Mouse (Mus musculus): ENCODE results near the gene Sirpa. TPM values are rescaled to one million over a fixed set of nuclear protein-coding genes. Genes with fewer than 3 reads are reported as not detected.

The Sirpa gene
- total and polyA plus RNA-seq, 3 experiments = 20.4 to 30.6 (median 27.1) TPM

DNA sequence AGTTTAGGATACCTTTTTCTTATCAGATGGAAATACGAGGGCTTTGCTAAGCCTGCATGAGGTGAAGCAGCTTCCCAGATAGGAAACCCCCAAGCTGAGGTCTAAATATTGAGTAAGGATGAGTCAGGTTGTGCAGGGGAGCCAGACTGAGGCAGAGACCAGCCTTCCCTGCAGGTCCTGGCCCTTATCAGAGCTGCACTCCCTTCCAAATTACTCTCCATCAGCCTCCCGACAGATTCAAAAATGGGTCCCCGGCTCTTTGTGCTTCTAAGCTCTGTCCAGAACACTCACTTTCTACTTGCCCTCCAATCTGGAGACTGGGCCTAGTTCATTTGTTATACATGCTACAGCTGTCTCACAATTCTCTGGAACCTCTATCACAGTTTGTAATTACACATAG, 41.3 kb downstream of the Sirpa start:
- H3K27ac ChIP-seq (ENCODE audit: insufficient read depth, low read depth) = no peak overlapping the region
- in situ Hi-C loops (cut with MboI; ENCODE audit: low pct_ligation_motif_present, low pct_unique_long_range_greater_than_20kb, low sequenced_read_pairs) = no loop called here
- no peak overlapping the region for H3K4me2 ChIP-seq (ENCODE audit: insufficient read depth, low read depth, poor library complexity, severe bottlenecking)
- H3K4me1 ChIP-seq (ENCODE audit: control insufficient read depth in 1 of 2, insufficient read depth in 2 of 2) = peaks cover 7 to 18% of the 10 kb centered on the region in 2 experiments
- DNase-seq (ENCODE audit: extremely low read depth) = no peak
- H3K9ac ChIP-seq (ENCODE audit: insufficient read depth, low read depth) = no peak overlapping the region
- no peak for TF ChIP-seq IRF4 (IDR thresholded peaks at IDR 0.05; ENCODE audit: low read depth, low read length)
- no peak for TF ChIP-seq JUN (IDR thresholded peaks at IDR 0.05; ENCODE audit: insufficient read depth, low read depth, low read length)
- TF ChIP-seq KAT2A (IDR thresholded peaks at IDR 0.05; ENCODE audit: insufficient replicate concordance, low read length) = no peak
- no peak for TF ChIP-seq ETS1 (conservative IDR thresholded peaks at IDR 0.05; ENCODE audit: low read depth, low read length)
- TF ChIP-seq NRF1 (IDR thresholded peaks at IDR 0.05; ENCODE audit: low read depth, low read length) = no peak
- no peak for TF ChIP-seq NELFE (IDR thresholded peaks at IDR 0.05; ENCODE audit: low read depth, low read length)
- no peak for TF ChIP-seq POLR2A (IDR thresholded peaks at IDR 0.05; ENCODE audit: low read depth, low read length)
- TF ChIP-seq SMC3 (IDR thresholded peaks at IDR 0.05; ENCODE audit: low read depth, low read length) = no peak
- no peak for TF ChIP-seq MYC (IDR thresholded peaks at IDR 0.05; ENCODE audit: low read depth, low read length)
- TF ChIP-seq POLR2AphosphoS2 (IDR thresholded peaks at IDR 0.05; ENCODE audit: low read depth, low read length) = no peak
- no peak for TF ChIP-seq CHD1 (IDR thresholded peaks at IDR 0.05; ENCODE audit: low read depth, low read length)
- no peak for TF ChIP-seq MAZ (IDR thresholded peaks at IDR 0.05; ENCODE audit: low read depth, low read length)
- TF ChIP-seq ZNF384 (IDR thresholded peaks at IDR 0.05; ENCODE audit: low read depth, low read length) = no peak
- H3K36me3 ChIP-seq (replicated peaks in 1 of 2; ENCODE audit: control insufficient read depth in 1 of 2, insufficient read depth in 1 of 2, low read length in 1 of 2) = peaks cover 15 to 29% of the 10 kb centered on the region in 2 experiments
- H3K79me2 ChIP-seq (replicated peaks; ENCODE audit: control insufficient read depth, extremely low read depth, insufficient read depth, poor library complexity, severe bottlenecking) = no peaks in the 10 kb centered on the region
- H3K4me3 ChIP-seq (replicated peaks in 1 of 3; ENCODE audit: low read depth in 2 of 3, low read length in 2 of 3, poor library complexity in 1 of 3) = no peak overlapping the region
- dilution Hi-C loops (cut with MboI; ENCODE audit: extremely low pct_ligation_motif_present, extremely low pct_unique_long_range_greater_than_20kb, low sequenced_read_pairs) = no loop called here
- no peaks in the 10 kb centered on the region for H3K9me3 ChIP-seq (replicated peaks; ENCODE audit: low read length)
- H3K27me3 ChIP-seq (replicated peaks) = no peaks in the 10 kb centered on the region

DNA sequence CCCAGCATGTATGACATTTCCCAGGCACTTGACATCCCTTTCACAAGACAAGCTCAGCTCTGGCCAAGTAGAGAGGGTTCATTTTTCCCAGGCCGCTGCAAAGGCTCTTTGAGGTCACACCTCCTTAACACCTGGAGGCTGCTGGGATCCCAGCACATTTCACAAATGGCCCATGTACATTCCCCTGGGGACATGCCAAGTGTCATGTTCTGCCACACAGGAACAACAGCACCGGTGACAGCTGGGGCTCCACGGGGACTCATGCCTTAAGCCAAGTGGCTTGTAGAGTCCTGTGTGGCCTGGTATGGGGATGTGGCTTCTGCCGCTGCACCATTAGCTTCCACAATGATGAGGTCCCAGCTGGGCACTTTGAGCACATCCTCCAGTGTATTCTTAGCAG, 60.0 kb downstream of the Sirpa start:
- dilution Hi-C loops (cut with MboI; ENCODE audit: extremely low pct_ligation_motif_present, extremely low pct_unique_long_range_greater_than_20kb, low sequenced_read_pairs) = no loop called here
- Histone ChIP-seq H3K9me3 (replicated peaks; ENCODE audit: low read length) (peaks cover 5% of the 10 kb centered on the region), H3K27me3 (replicated peaks) (no peaks in the 10 kb centered on the region), H3K9ac (ENCODE audit: insufficient read depth, low read depth) (no peak overlapping the region), H3K36me3 (replicated peaks in 1 of 2; ENCODE audit: control insufficient read depth in 1 of 2, insufficient read depth in 1 of 2, low read length in 1 of 2) (no peaks in the 10 kb centered on the region), H3K4me3 (replicated peaks in 1 of 3; ENCODE audit: low read depth in 2 of 3, low read length in 2 of 3, poor library complexity in 1 of 3) (no peak overlapping the region), H3K4me2 (ENCODE audit: insufficient read depth, low read depth, poor library complexity, severe bottlenecking) (no peak overlapping the region), H3K79me2 (replicated peaks; ENCODE audit: control insufficient read depth, extremely low read depth, insufficient read depth, poor library complexity, severe bottlenecking) (no peaks in the 10 kb centered on the region), H3K27ac (ENCODE audit: insufficient read depth, low read depth) (no peak overlapping the region), H3K4me1 (ENCODE audit: control insufficient read depth in 1 of 2, insufficient read depth in 2 of 2) (peaks cover 5 to 8% of the 10 kb centered on the region in 2 experiments)
- in situ Hi-C loops (cut with MboI; ENCODE audit: low pct_ligation_motif_present, low pct_unique_long_range_greater_than_20kb, low sequenced_read_pairs) = no loop called here
- TF ChIP-seq POLR2AphosphoS2 (IDR thresholded peaks at IDR 0.05; ENCODE audit: low read depth, low read length) (no peak), NRF1 (IDR thresholded peaks at IDR 0.05; ENCODE audit: low read depth, low read length) (no peak), MYC (IDR thresholded peaks at IDR 0.05; ENCODE audit: low read depth, low read length) (no peak)
- peak; percentile 19 for DNase-seq (ENCODE audit: extremely low read depth)

GRCm38 (mm10) chr2:129653632-129654031, 61.0 kb downstream of the Sirpa start:
- Histone ChIP-seq H3K9ac (ENCODE audit: insufficient read depth, low read depth) (no peak overlapping the region), H3K27ac (ENCODE audit: insufficient read depth, low read depth) (no peak overlapping the region), H3K4me3 (replicated peaks in 1 of 3; ENCODE audit: low read depth in 2 of 3, low read length in 2 of 3, poor library complexity in 1 of 3) (no peak overlapping the region), H3K4me1 (ENCODE audit: control insufficient read depth in 1 of 2, insufficient read depth in 2 of 2) (peaks cover 5 to 8% of the 10 kb centered on the region in 2 experiments), H3K36me3 (replicated peaks in 1 of 2; ENCODE audit: control insufficient read depth in 1 of 2, insufficient read depth in 1 of 2, low read length in 1 of 2) (no peaks in the 10 kb centered on the region), H3K27me3 (replicated peaks) (no peaks in the 10 kb centered on the region), H3K9me3 (replicated peaks; ENCODE audit: low read length) (peaks cover 5% of the 10 kb centered on the region), H3K79me2 (replicated peaks; ENCODE audit: control insufficient read depth, extremely low read depth, insufficient read depth, poor library complexity, severe bottlenecking) (no peaks in the 10 kb centered on the region), H3K4me2 (ENCODE audit: insufficient read depth, low read depth, poor library complexity, severe bottlenecking) (no peak overlapping the region)
- no peak for TF ChIP-seq SIN3A (IDR thresholded peaks at IDR 0.05; ENCODE audit: low read length)
- TF ChIP-seq RCOR1 (conservative IDR thresholded peaks at IDR 0.05; ENCODE audit: low read depth, low read length) = no peak
- TF ChIP-seq RAD21 (IDR thresholded peaks at IDR 0.05; ENCODE audit: low read depth, low read length) = no peak
- TF ChIP-seq BHLHE40 (IDR thresholded peaks at IDR 0.05; ENCODE audit: low read depth, low read length) = no peak
- no peak for TF ChIP-seq CTCF (conservative IDR thresholded peaks at IDR 0.05 in 1 of 2, IDR thresholded peaks at IDR 0.05 in 1 of 2; ENCODE audit: low read depth in 2 of 2, low read length in 2 of 2)
- no peak for TF ChIP-seq JUN (IDR thresholded peaks at IDR 0.05; ENCODE audit: insufficient read depth, low read depth, low read length)
- no peak for TF ChIP-seq EP300 (IDR thresholded peaks at IDR 0.05; ENCODE audit: low read length)
- no peak for TF ChIP-seq ZNF384 (IDR thresholded peaks at IDR 0.05; ENCODE audit: low read depth, low read length)
- in situ Hi-C loops (cut with MboI; ENCODE audit: low pct_ligation_motif_present, low pct_unique_long_range_greater_than_20kb, low sequenced_read_pairs) = no loop called here
- dilution Hi-C loops (cut with MboI; ENCODE audit: extremely low pct_ligation_motif_present, extremely low pct_unique_long_range_greater_than_20kb, low sequenced_read_pairs) = no loop called here
- no peak for DNase-seq (ENCODE audit: extremely low read depth)
